Mouse (Mus musculus) midbrain, embryonic 11.5 days (tissue): ENCODE measurements around the gene Tm9sf1. TPM values are rescaled to one million over a fixed set of nuclear protein-coding genes. Genes with fewer than 3 reads are reported as not detected.

Experiments used
- ATAC-seq: fragments of 200-750 bp; cut with Nextera tagmentation; 2 replicates; pipeline ENCODE4 v1.8.0; 2017; ENCODE audit warnings: moderate TSS enrichment, moderate library complexity; ENCODE audit not compliant: low FRiP score
- DNase-seq: peaks from one replicate; pipeline ENCODE4 v3.0.0; 2015; ENCODE audit warnings: low spot score; ENCODE audit errors: missing footprints
- H3K27ac ChIP-seq: fragments of 300-500 bp; sonication (generic); 2 replicates; pipeline ENCODE4 v1.5.1; 2014; ENCODE audit warnings: low read depth, low read length
- H3K27me3 ChIP-seq: fragments of 300-500 bp; sonication (generic); 2 replicates; pipeline ENCODE4 v1.6.1; 2014; ENCODE audit warnings: mild to moderate bottlenecking, low read length, moderate library complexity, mixed read lengths; ENCODE audit not compliant: control insufficient read depth, insufficient read depth
- H3K36me3 ChIP-seq: fragments of 300-500 bp; sonication (generic); 2 replicates; pipeline ENCODE4 v1.6.1; 2014; ENCODE audit warnings: mild to moderate bottlenecking, low read length, moderate library complexity, mixed read lengths; ENCODE audit not compliant: control insufficient read depth, insufficient read depth
- H3K4me1 ChIP-seq: fragments of 300-500 bp; sonication (generic); 2 replicates; pipeline ENCODE4 v1.6.1; 2014; ENCODE audit warnings: low read length; ENCODE audit not compliant: control insufficient read depth, insufficient read depth
- H3K4me2 ChIP-seq: fragments of 300-500 bp; sonication (generic); 2 replicates; pipeline ENCODE4 v1.6.1; 2014; ENCODE audit warnings: mild to moderate bottlenecking, moderate library complexity
- H3K4me3 ChIP-seq: fragments of 300-500 bp; sonication (generic); 2 replicates; pipeline ENCODE4 v1.5.1; 2014; ENCODE audit warnings: low read depth, low read length
- H3K9ac ChIP-seq: fragments of 300-500 bp; sonication (generic); 2 replicates; pipeline ENCODE4 v1.6.1; 2014; ENCODE audit warnings: low read length
- H3K9me3 ChIP-seq: fragments of 300-500 bp; sonication (generic); 2 replicates; pipeline ENCODE4 v1.6.1; 2016; ENCODE audit warnings: low read length; ENCODE audit not compliant: control insufficient read depth
- WGBS: fragments of 180-500 bp; shearing (Covaris S2); extraction: QIAGEN DNeasy Blood & Tissue Kit; methylation state at CpG from one replicate; pipeline ENCODE4 v1.1.7; 2014; 5-methylcytosine and 5-hydroxymethylcytosine counted together
- polyA plus RNA-seq: library from polyadenylated mRNA; unstranded; fragments of >200 nt; fragmentation: Nextera tagmentation; extraction: Ambion mirVana; gene quantifications from 2 replicates; pipeline ENCODE4 v1.2.1, GENCODE M21; 2014

Tm9sf1 gene
- polyA plus RNA-seq, 1 experiment from 2014 or later: 58.1 TPM

DNA sequence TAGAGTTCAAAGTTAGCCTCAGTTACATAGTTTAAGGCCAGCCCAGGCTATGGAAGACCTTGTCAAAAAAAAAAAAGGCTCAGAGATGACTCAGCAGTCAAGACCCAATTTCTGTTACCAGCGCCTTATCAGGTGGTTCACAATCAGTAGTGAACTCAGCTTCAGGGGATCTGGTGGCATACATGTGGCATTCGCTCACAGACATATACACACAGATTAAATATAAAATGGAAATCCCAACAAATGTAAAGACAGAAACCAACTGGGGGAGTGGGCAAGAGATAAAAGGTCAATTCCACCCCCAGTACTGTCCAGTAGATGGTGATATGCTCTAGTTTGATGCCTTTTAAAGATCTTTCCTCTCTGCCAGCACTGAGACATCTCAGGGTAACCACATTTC lies 57.5 kb downstream of the Tm9sf1 start:
- Histone ChIP-seq H3K4me3 (no peak overlapping the region), H3K9ac (no peak overlapping the region), H3K27me3 (no peaks in the 10 kb centered on the region), H3K4me2 (no peak overlapping the region), H3K9me3 (no peaks in the 10 kb centered on the region), H3K27ac (no peak overlapping the region), H3K4me1 (peaks cover 7% of the 10 kb centered on the region), H3K36me3 (peaks cover 5% of the 10 kb centered on the region; the same call in 1 of the 2 replicates)
- DNase-seq: no peak
- WGBS: 98% methylated on average over 2 of the region's 2 CpGs
- no peak for ATAC-seq

Other genes with a start within 250 kb of the Tm9sf1 start
- gene Dhrs4, start 165.0 kb downstream of the Tm9sf1 start, polyA plus RNA-seq: 33.9 and 34.8 TPM in 2 replicates
- 8.6 and 9.7 TPM in 2 replicates for gene Carmil3, start 153.2 kb downstream of the Tm9sf1 start, polyA plus RNA-seq
- 0.23 and 0.26 TPM in 2 replicates for gene Cpne6, start 133.4 kb downstream of the Tm9sf1 start, polyA plus RNA-seq
- gene Nrl, start 118.8 kb downstream of the Tm9sf1 start, polyA plus RNA-seq: not detected in 2 replicates
- gene Pck2, start 103.5 kb downstream of the Tm9sf1 start, polyA plus RNA-seq: 10.0 and 10.7 TPM in 2 replicates
- 76.4 and 85.4 TPM in 2 replicates for gene Dcaf11, start 83.8 kb downstream of the Tm9sf1 start, polyA plus RNA-seq
- gene A730061H03Rik, start 83.4 kb downstream of the Tm9sf1 start, polyA plus RNA-seq: 0.92 TPM in 1 of 2 replicates, not detected in the other
- not detected in 2 replicates for gene Fitm1, start 68.2 kb downstream of the Tm9sf1 start, polyA plus RNA-seq
- 111 and 114 TPM in 2 replicates for gene Psme1, start 65.7 kb downstream of the Tm9sf1 start, polyA plus RNA-seq
- 8.1 and 8.4 TPM in 2 replicates for gene Emc9, start 58.5 kb downstream of the Tm9sf1 start, polyA plus RNA-seq
- gene Psme2, start 52.7 kb downstream of the Tm9sf1 start, polyA plus RNA-seq: 189 and 202 TPM in 2 replicates
- 8.2 and 9.8 TPM in 2 replicates for gene Rnf31, start 52.1 kb downstream of the Tm9sf1 start, polyA plus RNA-seq
- gene Irf9, start 40.2 kb downstream of the Tm9sf1 start, polyA plus RNA-seq: 5.8 and 6.3 TPM in 2 replicates
- 2.6 and 3.5 TPM in 2 replicates for gene Rec8, start 25.8 kb downstream of the Tm9sf1 start, polyA plus RNA-seq
- 69.3 and 80.6 TPM in 2 replicates for gene Ipo4, start 7.8 kb downstream of the Tm9sf1 start, polyA plus RNA-seq
- 1.8 and 2.6 TPM in 2 replicates for gene Gm49378, start 5.9 kb downstream of the Tm9sf1 start, polyA plus RNA-seq
- 0.87 and 1.1 TPM in 2 replicates for gene Tssk4, start 6.4 kb upstream of the Tm9sf1 start, polyA plus RNA-seq
- 61.9 and 66.2 TPM in 2 replicates for gene Mdp1, start 16.7 kb upstream of the Tm9sf1 start, polyA plus RNA-seq
- gene Gmpr2, start 28.1 kb upstream of the Tm9sf1 start, polyA plus RNA-seq: 55.4 and 61.8 TPM in 2 replicates
- gene Nedd8, start 28.3 kb upstream of the Tm9sf1 start, polyA plus RNA-seq: 595 and 615 TPM in 2 replicates
- gene Tinf2, start 38.0 kb upstream of the Tm9sf1 start, polyA plus RNA-seq: 62.6 and 64.4 TPM in 2 replicates
- gene Tgm1, start 70.1 kb upstream of the Tm9sf1 start, polyA plus RNA-seq: 0.27 and 0.59 TPM in 2 replicates
- gene Rabggta, start 78.5 kb upstream of the Tm9sf1 start, polyA plus RNA-seq: 22.0 TPM in 2 replicates
- gene Dhrs1, start 101.9 kb upstream of the Tm9sf1 start, polyA plus RNA-seq: 69.5 and 70.5 TPM in 2 replicates
- gene Nop9, start 101.9 kb upstream of the Tm9sf1 start, polyA plus RNA-seq: 46.2 and 47.4 TPM in 2 replicates
- gene Cideb, start 114.7 kb upstream of the Tm9sf1 start, polyA plus RNA-seq: 0.18 and 0.22 TPM in 2 replicates
- 0.12 and 0.40 TPM in 2 replicates for gene Ltb4r2, start 117.6 kb upstream of the Tm9sf1 start, polyA plus RNA-seq
- gene Ltb4r1, start 122.2 kb upstream of the Tm9sf1 start, polyA plus RNA-seq: not detected in 2 replicates
- gene Adcy4, start 140.3 kb upstream of the Tm9sf1 start, polyA plus RNA-seq: 4.9 and 5.8 TPM in 2 replicates
- 4.0 and 4.5 TPM in 2 replicates for gene Ripk3, start 145.1 kb upstream of the Tm9sf1 start, polyA plus RNA-seq
- 9.9 and 11.5 TPM in 2 replicates for gene Nfatc4, start 179.3 kb upstream of the Tm9sf1 start, polyA plus RNA-seq
- gene Nynrin, start 210.2 kb upstream of the Tm9sf1 start, polyA plus RNA-seq: 10.7 and 12.0 TPM in 2 replicates
- gene Cbln3, start 240.6 kb upstream of the Tm9sf1 start, polyA plus RNA-seq: 0.03 and 0.23 TPM in 2 replicates
- gene Khnyn, start 241.1 kb upstream of the Tm9sf1 start, polyA plus RNA-seq: 8.5 and 8.7 TPM in 2 replicates